Mouse (Mus musculus): ENCODE measurements around the gene Pin1.

DNA sequence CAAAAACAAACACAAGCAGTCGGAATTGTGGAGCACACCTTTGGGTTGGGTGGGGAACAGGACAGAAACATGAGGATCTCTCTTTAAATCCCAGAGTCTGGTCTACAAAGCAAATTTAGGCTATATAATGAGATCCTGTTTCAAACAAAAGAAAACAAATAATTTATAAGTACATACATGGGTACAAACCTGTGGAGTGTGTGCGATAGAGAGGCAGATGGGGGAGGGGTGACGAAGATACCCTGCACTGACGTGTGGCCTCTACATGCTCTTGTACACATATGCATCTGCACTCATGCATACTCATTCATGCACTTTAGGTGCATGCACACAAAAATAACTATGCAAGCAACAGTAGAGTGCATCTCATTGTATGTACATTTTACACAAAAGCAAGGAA lies 12.4 kb upstream of the Pin1 start:
- no peak for TF ChIP-seq TAL1 (IDR thresholded peaks at IDR 0.05; ENCODE audit: low read length)
- TF ChIP-seq GATA1 (IDR thresholded peaks at IDR 0.05; ENCODE audit: low read length) = no peak
